Mouse (Mus musculus) stomach, postnatal 0 days (tissue): ENCODE data around the gene Acadl.

Source experiments
- CTCF ChIP-seq: IDR thresholded peaks from 2 replicates; pipeline ENCODE4 v1.5.1; 2016; ENCODE audit warnings: antibody characterized with exemption, low read depth, mild to moderate bottlenecking, moderate library complexity
- EP300 ChIP-seq: optimal IDR thresholded peaks from 2 replicates; pipeline ENCODE3; 2016; ENCODE audit warnings: antibody characterized with exemption

DNA sequence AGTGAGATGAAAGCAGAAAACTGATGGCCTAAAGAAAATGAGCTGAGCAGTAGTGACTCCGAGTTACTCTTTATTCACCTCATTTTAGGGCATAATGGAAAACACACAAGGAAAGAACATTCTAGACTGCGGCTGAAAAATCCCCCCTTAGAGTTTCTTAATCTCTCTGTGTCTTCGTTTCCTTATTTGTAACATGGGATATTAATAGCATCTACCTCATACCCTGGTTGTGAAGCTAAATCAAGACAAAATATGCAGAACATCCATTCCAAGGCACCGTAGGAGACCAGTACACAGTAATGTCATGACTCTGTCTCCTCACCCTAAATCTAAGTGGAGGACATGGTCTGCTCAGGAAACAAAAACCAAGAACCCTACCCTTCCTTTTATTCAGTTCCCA, 2.6 kb upstream of the Acadl start:
- TF ChIP-seq CTCF (no peak), EP300 (no peak)
